Mouse (Mus musculus) hindbrain, embryonic 11.5 days (tissue): ENCODE measurements around the gene Sec14l1. TPM values are rescaled to one million over a fixed set of nuclear protein-coding genes. Genes with fewer than 3 reads are reported as not detected.

ENCODE experiments used
- polyA plus RNA-seq: library from polyadenylated mRNA; unstranded; fragments of >200 nt; fragmentation: Nextera tagmentation; extraction: Ambion mirVana; gene quantifications from 2 replicates; pipeline ENCODE4 v1.2.1, GENCODE M21; 2014

Sec14l1 gene
- polyA plus RNA-seq, 1 experiment from 2014 or later = 36.9 TPM

Other genes with a start within 250 kb of the Sec14l1 start
- gene Mgat5b, start 196.3 kb upstream of the Sec14l1 start, polyA plus RNA-seq = 5.7 and 6.6 TPM in 2 replicates
- gene Sept9, start 84.5 kb downstream of the Sec14l1 start, polyA plus RNA-seq = 126 and 141 TPM in 2 replicates